Mouse (Mus musculus): ENCODE measurements at regions not wholly inside any gene's neighbourhood (a gene's known extent, or its start where the extent isn't known, plus 50 kb on each side); places are given as distances from the start of the nearest gene placed in this dataset.
A peak's percentile ranks its signal among the peaks of the same experiment; 100 is the strongest.

DNA sequence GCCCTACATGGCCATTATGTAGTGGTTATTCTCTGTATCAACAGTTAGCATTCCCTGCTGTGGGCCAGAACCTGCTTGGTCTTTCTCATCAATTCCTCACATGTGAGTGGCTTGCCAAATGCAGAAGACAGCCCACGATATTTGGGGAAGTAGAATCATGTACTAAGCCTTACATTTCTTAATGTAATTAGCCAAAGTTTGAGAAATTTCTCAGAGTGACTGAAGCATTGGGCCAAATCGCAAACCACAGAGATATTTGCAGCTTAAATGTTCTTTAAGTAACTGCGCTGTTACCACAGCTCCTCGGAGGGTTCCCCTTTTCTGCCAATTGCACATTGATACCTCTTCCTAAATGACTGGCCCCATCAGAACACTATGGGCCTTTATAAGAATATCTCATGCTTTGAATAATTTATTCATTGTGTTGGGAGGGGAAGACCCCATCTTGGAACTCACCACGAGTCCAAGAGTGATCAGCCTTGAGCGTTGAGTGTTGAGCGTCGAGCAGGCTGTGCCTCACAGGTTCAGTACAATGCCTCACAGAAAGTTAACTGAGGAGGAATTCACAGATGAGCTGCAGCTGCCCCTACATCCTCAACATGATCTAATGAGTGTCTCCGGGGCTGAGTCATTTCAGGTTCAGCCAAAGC, 251.7 kb downstream of the Hlx start:
- no peak for DNase-seq (ENCODE audit: extremely low read depth, insufficient read length, low spot score)

DNA sequence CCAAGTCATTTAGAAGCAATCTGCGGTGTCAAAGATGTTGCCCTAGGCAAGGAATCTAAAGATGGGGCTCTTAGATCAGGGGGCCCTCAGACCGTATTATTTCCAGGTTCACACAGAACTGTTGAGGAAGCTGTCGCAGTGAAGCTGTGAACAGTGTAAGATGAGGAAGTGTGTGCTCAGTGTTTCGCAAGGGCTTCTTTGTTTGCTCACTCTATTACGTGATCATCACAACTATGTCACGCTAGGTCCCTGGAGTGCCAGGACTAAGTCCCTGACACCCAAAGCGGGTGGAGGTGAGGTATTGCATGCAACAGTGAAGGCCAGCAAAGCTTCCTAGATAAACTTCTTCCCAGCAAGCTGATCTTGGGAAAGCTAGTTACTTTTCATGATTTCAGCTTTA, 254.4 kb downstream of the Hlx start:
- DNase-seq (ENCODE audit: extremely low read depth, insufficient read length, low spot score): no peak

DNA sequence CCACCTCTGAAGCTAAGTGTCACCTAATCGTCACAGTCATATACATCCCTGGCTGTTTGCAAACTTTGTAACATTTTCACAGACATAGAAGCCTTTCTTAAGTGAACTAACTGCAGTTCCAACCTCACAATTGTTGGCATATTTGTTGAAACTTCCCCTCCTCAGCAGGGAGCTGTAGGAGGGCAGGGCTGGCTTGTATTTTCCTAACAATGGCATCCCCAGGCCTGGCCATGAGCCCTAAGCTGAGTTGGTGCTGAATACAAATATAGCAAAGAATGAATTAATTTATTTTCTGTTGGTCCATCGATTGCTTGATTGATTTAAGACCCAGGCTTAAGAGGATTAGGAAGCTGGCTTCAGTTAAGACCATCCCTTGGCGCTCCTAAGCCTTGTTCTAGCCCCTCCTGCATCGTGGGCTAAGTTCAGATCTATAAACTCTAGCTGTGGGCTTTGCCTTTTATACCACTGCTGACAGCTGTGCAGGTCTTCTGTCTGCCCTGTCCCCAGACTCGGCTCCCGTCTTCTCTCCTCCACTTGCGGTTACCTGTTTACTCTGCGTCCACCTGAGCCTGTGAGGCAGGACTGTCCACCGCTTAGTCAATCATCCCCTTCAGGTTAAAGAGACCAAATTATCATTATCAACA, 269.8 kb downstream of the Hlx start:
- DNase-seq (ENCODE audit: extremely low read depth, insufficient read length, low spot score): no peak

DNA sequence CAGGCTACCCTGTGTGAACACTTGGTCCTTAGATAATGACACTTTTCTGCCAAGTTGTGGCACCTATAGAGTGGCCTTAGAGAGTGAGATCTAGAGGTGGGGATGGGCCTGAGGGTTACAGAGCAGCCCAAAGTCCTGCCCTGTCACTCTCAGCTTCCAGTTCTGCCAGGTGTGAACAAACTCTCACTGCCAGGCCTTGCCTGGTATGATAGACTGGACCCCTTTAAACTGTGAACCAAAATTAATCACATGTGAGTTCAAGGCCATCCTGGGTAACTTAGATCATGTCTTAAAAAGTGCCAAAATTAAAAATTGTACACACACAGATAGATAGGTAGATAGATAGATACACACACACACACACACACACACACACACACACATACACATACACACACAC, 271.0 kb downstream of the Hlx start:
- DNase-seq (ENCODE audit: extremely low read depth, insufficient read length, low spot score): no peak

DNA sequence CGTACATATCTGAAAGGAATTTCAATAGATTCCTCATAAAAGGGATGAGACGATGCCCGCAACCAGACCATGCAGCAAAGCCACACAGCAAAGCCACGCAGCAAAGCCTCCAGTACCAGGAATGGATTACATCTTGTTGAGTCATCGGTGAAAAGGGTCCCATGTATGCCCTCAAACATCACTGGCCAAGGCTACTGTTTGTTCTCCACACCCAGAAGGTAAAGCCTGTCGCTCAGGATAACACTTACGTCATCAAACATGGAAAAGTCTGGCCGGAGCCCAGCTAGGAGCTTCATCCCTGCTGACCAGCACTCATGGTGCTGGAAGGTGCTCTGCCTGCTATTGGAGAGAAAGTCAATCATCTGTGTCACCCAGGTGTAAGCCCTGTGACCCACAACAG, 275.7 kb downstream of the Hlx start:
- DNase-seq (ENCODE audit: extremely low read depth, insufficient read length, low spot score): no peak

DNA sequence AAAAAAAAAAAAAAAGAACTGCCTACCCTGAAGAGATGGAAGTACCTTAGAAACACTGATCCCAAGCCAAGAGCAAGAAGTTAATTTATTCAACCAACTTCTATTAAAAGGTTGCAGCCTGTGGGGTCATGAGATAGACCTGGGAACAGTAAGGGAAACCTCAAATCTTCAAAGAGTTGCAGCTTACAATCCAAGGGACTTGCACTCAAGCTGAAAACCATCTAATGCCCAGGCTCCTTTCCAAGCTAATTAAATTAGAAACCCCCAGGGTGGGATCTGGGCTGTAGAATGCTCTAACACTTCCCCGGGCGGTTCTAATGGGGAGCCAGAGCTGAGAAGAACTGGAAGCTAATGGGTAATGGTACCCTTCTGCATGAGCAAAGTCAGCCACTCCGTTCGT, 278.0 kb downstream of the Hlx start:
- DNase-seq (ENCODE audit: extremely low read depth, insufficient read length, low spot score): no peak

DNA sequence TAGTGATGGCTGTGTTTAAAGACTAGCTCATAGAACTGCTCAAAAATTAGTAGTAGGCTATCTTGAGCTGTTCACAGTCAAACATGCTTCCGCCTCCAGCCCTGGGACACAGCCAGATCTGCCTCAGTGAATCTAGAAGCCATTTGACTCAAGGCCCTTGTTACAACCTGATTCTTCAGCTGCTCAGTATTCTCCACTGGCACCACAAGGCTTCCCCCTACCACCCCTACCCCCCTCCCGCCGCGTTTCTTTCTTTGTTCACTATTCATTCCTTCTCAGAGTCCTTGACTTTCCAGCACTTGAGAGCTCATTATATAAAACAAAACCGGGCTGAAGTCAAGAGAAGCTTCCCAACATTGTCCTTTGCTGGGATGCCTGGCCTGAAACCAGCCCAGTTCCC, 278.7 kb downstream of the Hlx start:
- DNase-seq (ENCODE audit: extremely low read depth, insufficient read length, low spot score): no peak

DNA sequence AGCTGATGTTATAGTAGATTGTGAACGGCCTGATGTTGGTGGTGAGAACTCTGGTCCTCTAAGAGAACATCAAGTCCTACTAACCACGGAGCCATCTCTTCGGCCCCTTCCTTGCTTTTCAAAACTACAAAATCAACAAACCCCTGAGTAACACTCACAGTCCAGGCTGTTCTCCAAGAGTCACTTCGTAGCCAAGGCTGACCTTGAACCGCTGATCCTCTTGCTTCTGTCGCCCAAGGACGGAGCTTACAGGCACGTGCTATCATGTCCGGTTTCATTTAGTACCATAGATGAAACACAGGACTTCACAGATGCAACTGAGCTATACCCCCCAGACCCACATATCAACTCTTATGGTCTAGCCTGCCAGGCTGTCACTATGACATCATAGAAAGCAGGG, 279.4 kb downstream of the Hlx start:
- DNase-seq (ENCODE audit: extremely low read depth, insufficient read length, low spot score): no peak

DNA sequence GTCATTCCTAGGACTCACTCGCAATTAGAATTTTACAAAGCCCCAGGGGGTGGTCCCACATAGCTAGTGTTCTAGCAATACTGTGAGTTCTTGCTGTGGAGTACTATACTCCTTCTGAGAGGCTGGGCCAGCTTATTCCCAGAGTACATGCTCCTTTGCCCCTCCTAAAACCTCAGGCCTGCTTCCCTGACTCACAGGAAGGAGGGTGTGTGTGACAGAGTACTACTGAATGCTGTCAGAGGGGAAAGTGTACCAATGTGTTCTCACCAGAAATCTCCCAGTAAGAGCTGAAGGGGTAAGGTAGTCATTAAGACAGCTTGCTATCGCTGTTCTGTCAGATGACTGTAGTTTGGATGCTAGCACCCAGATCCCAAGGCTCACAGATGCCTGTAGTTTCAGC, 280.7 kb downstream of the Hlx start:
- DNase-seq (ENCODE audit: extremely low read depth, insufficient read length, low spot score): peak; percentile 20

DNA sequence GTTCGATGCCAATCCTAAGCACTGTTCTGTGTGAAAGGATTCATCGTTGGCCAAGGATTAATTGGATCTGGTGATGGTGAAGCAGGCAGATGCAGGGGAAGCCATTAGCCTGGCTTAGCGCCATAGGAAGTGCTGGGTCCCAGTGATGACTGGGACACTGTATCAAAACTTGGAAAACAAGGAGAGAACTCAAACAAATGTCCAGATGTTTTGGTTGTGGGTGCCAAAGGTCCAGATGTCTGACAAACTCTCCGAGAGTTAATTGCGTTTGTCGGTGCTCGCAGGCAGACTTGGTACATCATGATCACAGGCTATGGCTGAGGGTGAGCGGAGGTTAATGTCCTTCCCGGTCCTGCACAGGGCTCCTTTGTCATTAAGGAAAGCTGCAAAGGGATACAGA, 283.4 kb downstream of the Hlx start:
- no peak for DNase-seq (ENCODE audit: extremely low read depth, insufficient read length, low spot score)

DNA sequence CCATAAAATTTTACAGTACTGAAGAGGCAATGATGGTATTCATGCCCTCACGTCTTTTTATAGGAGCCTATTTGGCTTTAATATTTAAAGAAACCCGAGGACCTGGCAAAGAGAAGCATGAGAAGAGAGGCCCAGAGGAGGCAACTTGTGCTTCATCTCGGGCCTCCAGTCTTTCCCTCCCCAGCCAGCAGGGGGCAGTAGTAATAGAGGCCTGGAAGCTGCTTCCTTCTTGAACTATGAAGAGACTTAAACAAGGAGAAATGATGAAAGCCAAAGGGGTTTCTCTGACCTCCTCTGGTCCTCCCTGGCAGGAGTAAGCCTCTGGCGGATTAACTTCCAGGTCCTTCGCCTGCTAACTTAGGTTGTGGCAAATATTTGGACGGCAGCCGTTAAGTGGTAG, 284.5 kb downstream of the Hlx start:
- peak; percentile 51 for DNase-seq (ENCODE audit: extremely low read depth, insufficient read length, low spot score)

DNA sequence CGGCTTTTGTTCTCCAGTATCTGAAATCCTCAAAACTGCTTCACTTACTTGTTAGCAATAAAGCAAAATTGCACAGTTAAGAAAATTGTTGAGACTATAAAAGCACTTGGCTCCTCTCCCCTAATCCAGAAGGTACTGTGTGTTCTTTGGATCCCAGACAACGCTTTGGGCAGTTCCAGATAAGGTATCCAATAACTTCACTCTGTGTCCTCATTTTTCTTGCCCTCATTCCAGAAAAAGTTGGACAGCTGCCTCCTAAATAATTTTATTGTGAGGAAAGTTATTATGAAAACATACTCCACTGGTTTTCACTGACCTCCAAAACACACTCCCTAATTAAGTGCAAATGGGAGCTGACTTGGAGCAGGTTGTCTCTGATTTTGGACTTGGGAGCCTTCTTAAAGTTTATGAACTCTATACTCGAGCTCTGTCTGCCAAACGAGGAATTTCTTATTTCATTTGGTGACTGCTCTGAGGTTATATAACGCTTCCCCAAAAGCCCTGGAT, 285.2 kb downstream of the Hlx start:
- no peak for DNase-seq (ENCODE audit: extremely low read depth, insufficient read length, low spot score)

DNA sequence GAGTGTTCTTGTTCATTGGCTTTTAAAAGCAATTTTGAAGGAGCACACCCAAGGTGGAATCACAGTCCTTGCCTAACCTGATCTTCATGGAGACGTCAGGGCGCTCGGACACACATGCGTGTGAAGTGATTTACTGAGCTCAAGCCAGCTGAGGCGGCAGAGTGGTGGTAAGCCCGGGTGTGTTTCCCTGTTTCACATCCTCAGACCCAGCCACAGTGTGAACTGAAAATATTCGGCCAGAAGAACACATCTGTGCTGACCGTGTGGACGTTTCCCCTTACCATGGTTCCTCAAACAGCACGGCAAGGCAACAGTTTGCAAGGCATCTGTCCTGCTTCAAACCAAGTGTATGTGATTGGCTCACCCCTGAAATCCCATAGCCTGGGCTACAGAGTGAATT, 288.2 kb downstream of the Hlx start:
- no peak for DNase-seq (ENCODE audit: extremely low read depth, insufficient read length, low spot score)

DNA sequence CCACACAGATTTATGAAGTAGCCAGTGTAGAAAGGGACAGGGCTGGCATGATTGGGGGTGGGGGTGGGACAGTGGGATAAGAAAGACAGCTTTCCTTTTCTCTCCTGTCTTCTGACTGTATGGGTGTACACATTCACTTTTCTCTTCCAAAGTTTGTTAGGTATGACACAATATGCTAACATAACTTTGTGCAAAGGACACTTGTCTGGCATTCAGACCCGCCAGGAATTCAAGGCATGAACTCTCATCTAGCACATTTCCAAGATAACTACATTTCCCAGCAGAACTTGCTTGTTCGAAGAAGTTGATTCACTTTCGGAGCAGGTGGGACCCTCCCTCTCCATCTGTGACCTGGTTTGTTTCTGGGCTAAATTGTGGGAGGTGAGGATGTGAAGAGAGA, 289.7 kb downstream of the Hlx start:
- DNase-seq (ENCODE audit: extremely low read depth, insufficient read length, low spot score): no peak

DNA sequence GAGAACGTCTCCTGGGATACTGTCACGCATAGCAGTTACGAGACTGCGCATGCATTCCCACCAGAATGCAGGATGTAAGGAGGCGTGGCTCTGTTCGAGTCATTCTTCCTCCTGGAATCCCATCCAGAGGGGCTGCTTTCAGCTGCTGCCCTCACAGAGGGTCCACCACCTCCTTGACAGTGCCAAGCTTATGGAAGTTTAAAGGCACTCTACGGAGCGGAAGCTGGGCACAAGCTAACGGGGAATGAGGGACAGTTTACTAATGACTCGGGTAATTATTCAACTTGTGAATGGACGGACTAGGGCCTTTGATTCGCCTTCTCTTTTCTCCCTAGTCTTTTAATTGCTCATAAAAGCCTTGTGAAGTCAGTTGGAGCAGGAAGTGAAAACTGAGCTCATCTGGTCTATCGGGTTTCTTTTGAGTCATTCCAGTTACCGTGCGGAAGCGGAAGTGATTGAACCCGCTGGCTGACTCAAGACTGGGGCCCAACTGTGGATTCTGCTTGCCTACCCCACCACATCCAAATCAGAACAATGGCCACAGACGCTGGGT, 291.3 kb downstream of the Hlx start:
- no peak for DNase-seq (ENCODE audit: extremely low read depth, insufficient read length, low spot score)

DNA sequence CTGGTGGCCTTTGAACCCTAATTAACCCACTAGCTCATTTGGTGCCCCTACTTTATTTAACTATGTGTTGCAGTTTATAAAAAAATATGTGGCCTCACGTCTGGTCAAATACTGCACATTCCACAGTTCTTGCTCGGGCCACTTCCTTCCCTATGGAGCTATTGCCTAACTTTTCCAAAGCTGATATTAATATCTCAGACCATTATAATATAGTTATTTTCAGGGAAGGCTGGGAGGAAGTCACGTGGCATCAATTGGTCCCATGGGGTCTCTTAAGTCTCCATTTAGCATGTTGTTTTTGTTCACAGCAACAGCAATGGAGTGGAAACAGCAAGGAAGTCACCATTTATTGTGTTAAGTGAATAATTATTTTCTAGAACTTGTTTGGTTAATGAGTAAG, 292.9 kb downstream of the Hlx start:
- DNase-seq (ENCODE audit: extremely low read depth, insufficient read length, low spot score): no peak

DNA sequence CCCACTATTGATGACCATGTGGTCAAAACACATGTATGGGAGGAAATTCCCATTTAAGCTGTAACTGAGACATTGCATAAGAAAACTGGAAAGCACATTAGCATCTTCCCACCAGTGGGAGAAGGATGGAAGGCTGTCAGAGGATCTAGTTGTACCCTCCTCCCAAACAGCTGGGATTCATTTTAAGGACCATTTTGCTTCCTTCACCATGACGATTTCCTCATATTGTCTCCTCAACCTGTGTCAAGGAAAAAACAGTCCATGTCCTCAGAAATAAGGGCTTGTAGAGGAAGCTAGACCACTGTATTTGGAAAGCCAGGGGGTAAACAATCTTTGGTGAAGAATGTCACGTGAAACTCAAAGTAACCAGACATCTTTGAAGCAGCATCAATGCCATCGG, 296.0 kb downstream of the Hlx start:
- DNase-seq (ENCODE audit: extremely low read depth, insufficient read length, low spot score): no peak

DNA sequence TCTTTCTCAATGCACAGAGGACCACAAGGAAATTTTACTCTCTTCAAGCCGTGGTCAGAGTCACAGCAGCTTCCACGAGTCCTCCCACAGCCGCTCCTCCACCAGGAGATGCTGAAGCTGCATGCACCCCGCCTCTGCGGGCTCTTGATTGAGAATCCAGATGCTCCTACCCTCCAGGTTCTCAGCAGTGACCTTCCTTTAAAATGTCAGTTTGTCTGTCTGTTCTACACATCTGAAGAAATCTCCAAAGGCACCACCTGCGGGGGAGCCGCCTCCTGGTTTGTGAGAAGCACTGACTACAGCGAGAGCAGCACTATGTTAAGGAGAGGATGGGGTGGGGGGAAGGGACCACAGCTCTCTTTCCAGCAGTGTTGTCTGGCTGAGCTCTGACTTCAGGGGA, 303.8 kb downstream of the Hlx start:
- DNase-seq (ENCODE audit: extremely low read depth, insufficient read length, low spot score): no peak

DNA sequence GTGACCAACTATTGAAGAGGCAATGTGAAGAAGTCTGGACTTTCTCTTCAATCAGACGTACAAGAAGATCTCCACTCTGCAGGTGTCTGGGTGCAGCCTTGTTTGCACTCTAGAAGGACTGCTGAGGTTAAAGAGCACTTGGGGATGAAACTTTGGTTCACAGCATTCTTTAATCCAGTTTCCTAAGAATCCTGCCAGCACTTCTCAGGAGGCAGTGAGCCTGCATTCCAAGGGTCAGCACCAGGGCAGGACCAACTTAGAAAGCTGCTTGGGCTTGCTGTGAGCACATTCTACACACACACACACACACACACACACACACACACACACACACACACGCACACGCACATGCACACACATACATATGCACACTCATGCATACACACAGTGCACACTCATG, 304.4 kb downstream of the Hlx start:
- no peak for DNase-seq (ENCODE audit: extremely low read depth, insufficient read length, low spot score)

DNA sequence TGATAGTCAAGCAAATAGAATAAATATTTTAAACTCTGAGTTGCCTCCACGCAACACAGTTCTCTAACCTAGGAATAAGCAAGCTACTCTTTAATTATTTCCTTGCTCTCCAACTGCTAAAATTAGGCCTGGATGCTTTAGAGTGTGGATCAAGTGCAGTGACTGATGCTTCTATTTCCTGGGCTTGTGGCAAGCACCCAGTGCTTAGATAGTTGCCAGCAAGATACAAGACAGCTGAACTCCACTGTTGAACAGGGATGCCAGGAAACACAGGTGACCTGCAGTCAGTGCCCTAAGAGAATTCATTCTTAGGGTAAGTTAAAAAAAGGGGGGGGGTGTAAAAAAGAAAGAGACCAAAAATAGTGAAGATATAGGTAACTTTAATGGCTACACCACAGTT, 306.7 kb downstream of the Hlx start:
- DNase-seq (ENCODE audit: extremely low read depth, insufficient read length, low spot score): no peak

DNA sequence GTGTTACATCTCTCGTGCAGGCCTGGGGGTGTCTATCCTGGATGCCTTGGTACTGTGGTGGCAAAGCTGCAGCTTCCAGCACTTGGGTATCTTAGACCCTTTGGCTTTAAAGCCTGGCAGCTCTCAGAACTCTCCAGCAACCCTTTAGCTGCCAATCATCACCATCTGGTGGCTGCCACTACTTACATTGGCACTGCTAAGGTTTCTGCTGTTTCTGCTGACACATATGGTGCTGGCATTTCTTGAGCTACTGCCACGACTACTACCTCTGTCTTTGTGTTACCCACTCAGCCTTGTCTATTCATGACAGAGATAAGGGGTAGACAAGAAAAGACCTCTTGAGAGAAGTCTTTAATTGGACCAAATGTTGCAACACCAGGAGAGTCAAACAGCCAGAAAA, 308.4 kb downstream of the Hlx start:
- no peak for DNase-seq (ENCODE audit: extremely low read depth, insufficient read length, low spot score)

DNA sequence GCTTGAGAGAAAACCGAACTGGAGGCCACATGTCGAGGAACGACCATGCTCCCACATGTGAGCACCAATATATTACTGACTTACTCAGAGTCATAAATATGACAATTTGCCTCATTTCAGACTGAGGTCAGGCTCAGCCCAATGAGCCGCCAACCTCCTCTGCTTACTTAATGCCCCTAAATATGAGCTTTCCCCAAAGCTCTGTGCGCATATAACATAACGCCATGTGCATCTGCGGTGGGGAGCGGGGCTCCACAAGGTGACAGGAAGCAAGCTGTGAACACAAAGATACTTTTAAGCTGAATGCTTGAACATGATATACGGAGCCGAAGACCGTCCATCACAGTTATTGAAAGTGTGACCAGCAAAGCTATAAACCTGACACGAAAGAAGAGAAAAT, 319.8 kb downstream of the Hlx start:
- no peak for DNase-seq (ENCODE audit: extremely low read depth, insufficient read length, low spot score)

Data from 3134 (cell line).